Mouse (Mus musculus) kidney, adult 2 months (tissue): ENCODE data around the gene Cd68. TPM values are rescaled to one million over a fixed set of nuclear protein-coding genes. Genes with fewer than 3 reads are reported as not detected.

Experiments
- DNase-seq: peaks from one replicate; pipeline ENCODE4 v3.0.0; 2021
- H3K27ac ChIP-seq: fragments of 200-500 bp; 2 replicates; pipeline ENCODE4 v1.5.1; 2012; ENCODE audit warnings: low read depth, low read length, control low read depth, inconsistent platforms; ENCODE audit not compliant: insufficient read depth
- H3K27me3 ChIP-seq: fragments of 200-500 bp; replicated peaks from 2 replicates; pipeline ENCODE4 v1.6.1; 2012; ENCODE audit warnings: mild to moderate bottlenecking, moderate library complexity, low read length, inconsistent platforms; ENCODE audit not compliant: control insufficient read depth, insufficient read depth
- H3K36me3 ChIP-seq: fragments of 200-500 bp; 2 replicates; pipeline ENCODE4 v1.6.1; 2012; ENCODE audit warnings: mild to moderate bottlenecking, moderate library complexity, low read length, inconsistent platforms; ENCODE audit not compliant: control insufficient read depth, insufficient read depth
- H3K4me1 ChIP-seq: fragments of 200-500 bp; 2 replicates; pipeline ENCODE4 v1.6.1; 2011; ENCODE audit warnings: low read length; ENCODE audit not compliant: control insufficient read depth, insufficient read depth
- H3K4me3 ChIP-seq: fragments of 200-500 bp; 2 replicates; pipeline ENCODE4 v1.5.1; 2011; ENCODE audit warnings: mild to moderate bottlenecking, low read depth, low read length, control low read depth; ENCODE audit not compliant: insufficient read depth
- CTCF ChIP-seq: fragments of 200-500 bp; conservative IDR thresholded peaks from 2 replicates; pipeline ENCODE4 v1.5.1; 2011; ENCODE audit warnings: low read depth, mild to moderate bottlenecking, control low read depth, low read length, moderate library complexity, mixed read lengths; ENCODE audit not compliant: insufficient read depth, insufficient read length
- POLR2A ChIP-seq: fragments of 200-500 bp; IDR thresholded peaks from one replicate; pipeline ENCODE4 v1.6.1; 2011; ENCODE audit warnings: low read depth, low read length, control low read depth
- WGBS: fragments of 180-500 bp; shearing (Covaris S2); methylation state at CpG from one replicate; pipeline ENCODE4 v1.1.7; 2018; 5-methylcytosine and 5-hydroxymethylcytosine counted together
- polyA plus RNA-seq: library from polyadenylated mRNA; depleted of rRNA; stranded (reverse); fragments of >200 nt; gene quantifications from 2 replicates; pipeline ENCODE4 v1.2.3, GENCODE M21; 2012

Gene Cd68
- polyA plus RNA-seq, 1 experiment, result 10.7 TPM

GRCm38 (mm10) chr11:69661221-69661881 is 4.6 kb downstream of the Cd68 start:
- H3K27me3 ChIP-seq, result no peaks in the 10 kb centered on the region
- H3K36me3 ChIP-seq, result no peaks in the 10 kb centered on the region; the same call in 1 of the 2 replicates
- no peak overlapping the region for H3K4me3 ChIP-seq
- peak; percentile 48 for DNase-seq
- 47% methylated on average over 3 of the region's 3 CpGs for WGBS
- no peak overlapping the region; the same call in 1 of the 2 replicates for H3K27ac ChIP-seq
- TF ChIP-seq CTCF (no peak), POLR2A (no peak)
- H3K4me1 ChIP-seq, result peaks cover 6% of the 10 kb centered on the region; the same call in 1 of the 2 replicates

- TF ChIP-seq CTCF (no peak), POLR2A (no peak)
- Histone ChIP-seq H3K4me3 (no peak overlapping the region), H3K36me3 (no peaks in the 10 kb centered on the region; the same call in 1 of the 2 replicates), H3K27ac (no peak overlapping the region), H3K27me3 (no peaks in the 10 kb centered on the region), H3K4me1 (peaks cover 4% of the 10 kb centered on the region; the same call in 1 of the 2 replicates)
- WGBS, result 78% methylated on average over 15 of the region's 15 CpGs
- no peak for DNase-seq
These were observed 8.5 kb downstream of the Cd68 start for GRCm38 (mm10) chr11:69657462-69657881.

GRCm38 (mm10) chr11:69656617-69657461 is 9.1 kb downstream of the Cd68 start:
- Histone ChIP-seq H3K27ac (no peak overlapping the region), H3K36me3 (peaks cover 3% of the 10 kb centered on the region), H3K4me3 (no peak overlapping the region), H3K27me3 (no peaks in the 10 kb centered on the region), H3K4me1 (peaks cover 4% of the 10 kb centered on the region; the same call in 1 of the 2 replicates)
- TF ChIP-seq POLR2A, result no peak
- peak; percentile 71 for TF ChIP-seq CTCF
- DNase-seq, result peak; percentile 49
- 76% methylated on average over 10 of the region's 10 CpGs for WGBS

DNA sequence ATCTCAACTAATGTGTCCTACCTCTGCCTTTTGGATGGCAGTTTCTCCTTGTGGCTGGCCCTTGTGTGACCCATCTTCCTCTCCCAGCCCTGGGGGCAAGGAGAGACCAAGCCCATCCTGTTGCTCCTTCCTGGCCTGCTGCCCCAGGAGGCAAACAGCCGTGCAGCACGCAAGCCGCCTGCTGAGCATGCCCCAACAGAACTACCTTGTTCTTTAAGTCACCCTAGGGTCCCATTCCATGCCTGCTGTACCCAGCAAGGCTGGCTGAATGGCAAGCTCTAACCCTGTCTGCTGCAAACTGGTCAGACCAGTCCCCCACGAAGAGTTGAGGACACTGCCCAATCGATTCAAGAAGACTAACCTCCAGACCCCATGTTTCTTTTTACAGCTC is 9.9 kb downstream of the Cd68 start:
- no peak for DNase-seq
- WGBS, result 55% methylated on average over 5 of the region's 5 CpGs
- Histone ChIP-seq H3K27me3 (no peaks in the 10 kb centered on the region), H3K36me3 (peaks cover 9% of the 10 kb centered on the region), H3K27ac (no peak overlapping the region), H3K4me3 (no peak overlapping the region), H3K4me1 (no peaks in the 10 kb centered on the region)
- TF ChIP-seq CTCF (no peak), POLR2A (no peak)

DNA sequence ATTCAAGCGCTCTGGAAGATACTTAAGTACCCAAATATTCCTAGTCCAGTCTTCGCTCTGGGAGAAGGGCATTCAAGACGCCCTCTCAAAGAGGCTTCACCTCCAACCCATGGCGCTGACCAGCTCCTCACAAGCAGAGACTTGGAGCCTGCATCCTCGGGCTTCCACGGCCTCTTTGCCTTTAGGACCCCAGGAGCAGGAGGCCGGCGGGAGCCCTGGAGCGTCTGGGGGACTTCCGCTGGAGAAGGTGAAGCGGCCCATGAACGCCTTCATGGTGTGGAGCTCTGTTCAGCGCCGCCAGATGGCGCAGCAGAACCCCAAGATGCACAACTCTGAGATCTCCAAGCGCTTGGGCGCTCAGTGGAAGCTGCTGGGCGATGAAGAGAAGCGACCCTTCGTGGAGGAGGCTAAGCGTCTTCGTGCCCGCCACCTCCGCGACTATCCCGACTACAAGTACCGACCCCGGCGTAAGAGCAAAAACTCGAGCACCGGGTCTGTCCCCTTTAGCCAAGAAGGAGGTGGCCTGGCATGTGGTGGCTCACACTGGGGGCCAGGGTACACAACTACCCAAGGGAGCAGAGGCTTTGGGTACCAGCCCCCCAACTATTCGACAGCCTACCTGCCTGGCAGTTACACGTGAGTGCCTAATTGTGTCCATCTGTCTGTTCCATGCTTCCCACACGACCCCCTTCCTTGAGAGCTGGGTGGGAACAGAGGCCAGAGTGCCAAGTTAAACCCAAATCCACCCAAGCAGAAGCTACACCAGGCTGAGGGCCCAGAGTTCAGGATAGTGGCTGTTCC is 10.5 kb downstream of the Cd68 start, which contains the start of gene Sox15:
Gene Sox15, plus strand, starts transcription at position 51 of the 801 bp plus-strand sequence.
- WGBS, result 23% methylated on average over 34 of the region's 34 CpGs
- Histone ChIP-seq H3K4me3 (no peak within 1 kb of the TSS), H3K36me3 (peaks cover 9% of the 10 kb centered on the region), H3K4me1 (no peaks in the 10 kb centered on the region), H3K27me3 (no peaks in the 10 kb centered on the region), H3K27ac (no peak within 1 kb of the TSS)
- DNase-seq, result peak; percentile 72
- peak; percentile 64 for TF ChIP-seq CTCF
- TF ChIP-seq POLR2A, result no peak

DNA sequence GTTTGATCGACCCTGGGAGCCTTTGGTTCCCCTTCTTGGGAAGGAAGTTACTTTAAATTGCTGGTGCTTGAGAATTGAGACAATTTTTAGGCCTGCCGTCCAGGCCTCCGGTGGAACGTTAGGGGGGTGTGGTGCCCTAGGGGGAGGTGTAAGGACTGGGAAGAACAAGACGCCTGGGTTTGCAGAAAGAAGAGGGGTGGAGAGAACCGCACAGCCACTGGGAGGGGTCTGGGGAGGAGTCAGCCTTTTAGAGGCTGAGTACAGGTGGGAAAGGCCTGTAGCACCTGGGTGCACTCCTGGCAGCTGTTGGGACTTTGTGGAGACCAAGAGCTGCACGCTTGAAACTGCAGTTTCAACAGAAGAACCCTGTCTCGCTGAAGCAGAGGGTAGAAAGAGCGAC is 11.2 kb downstream of the Cd68 start:
- Histone ChIP-seq H3K4me1 (no peaks in the 10 kb centered on the region), H3K27ac (no peak overlapping the region), H3K4me3 (no peak overlapping the region), H3K36me3 (peaks cover 9% of the 10 kb centered on the region), H3K27me3 (no peaks in the 10 kb centered on the region)
- no peak for TF ChIP-seq CTCF
- TF ChIP-seq POLR2A, result no peak
- DNase-seq, result no peak
- WGBS, result 37% methylated on average over 9 of the region's 9 CpGs
